Mouse (Mus musculus): Measurements from ENCODE around the gene Ddx19a.

GRCm38 (mm10) chr8:111044003-111044734, 46.6 kb upstream of the Ddx19a start:
- TF ChIP-seq POLR2AphosphoS5 (IDR thresholded peaks at IDR 0.05; ENCODE audit: insufficient replicate concordance, low read depth, low read length), result no peak
- no peak for TF ChIP-seq CTCF (IDR thresholded peaks at IDR 0.05; ENCODE audit: low read depth, low read length)
- no peak for TF ChIP-seq GATA1 (IDR thresholded peaks at IDR 0.05; ENCODE audit: borderline replicate concordance, low read length)
- TF ChIP-seq TAL1 (conservative IDR thresholded peaks at IDR 0.05; ENCODE audit: low read depth, low read length), result no peak
- no peak for TF ChIP-seq GATA2 (IDR thresholded peaks at IDR 0.05; ENCODE audit: borderline replicate concordance, low read depth, low read length)

Data from G1E (cell line).